Mouse (Mus musculus): ENCODE measurements around the gene Capzb. TPM values are rescaled to one million over a fixed set of nuclear protein-coding genes. Genes with fewer than 3 reads are reported as not detected.
A peak's percentile ranks its signal among the peaks of the same experiment; 100 is the strongest.

The Capzb gene
- polyA plus RNA-seq, 1 experiment from 2014 or later, result 425 TPM

GRCm38 (mm10) chr4:139185766-139186442 is 6.8 kb upstream of the Capzb start:
- peak; percentile 83 for ATAC-seq

GRCm38 (mm10) chr4:139187930-139188329 is 4.8 kb upstream of the Capzb start:
- H3K4me2 ChIP-seq (replicated peaks), result no peak overlapping the region
- no peak overlapping the region for H3K27ac ChIP-seq
- H3K4me1 ChIP-seq (replicated peaks), result peaks cover 10% of the 10 kb centered on the region
- H3K4me3 ChIP-seq (replicated peaks), result no peak overlapping the region
- 78% methylated on average over 11 of the region's 11 CpGs for WGBS
- H3K9me3 ChIP-seq, result no peaks in the 10 kb centered on the region
- H3K36me3 ChIP-seq, result no peaks in the 10 kb centered on the region
- no peak overlapping the region for H3K9ac ChIP-seq
- no peaks in the 10 kb centered on the region for H3K27me3 ChIP-seq (replicated peaks)
- ATAC-seq, result no peak

More at GRCm38 (mm10) chr4:139185766-139186442, 6.8 kb upstream of the Capzb start:
- Histone ChIP-seq H3K4me3 (replicated peaks) (no peak overlapping the region), H3K9ac (no peak overlapping the region), H3K4me2 (replicated peaks) (no peak overlapping the region), H3K27ac (peak overlapping the region; percentile 42; the same call in 1 of the 2 replicates), H3K36me3 (no peaks in the 10 kb centered on the region), H3K9me3 (no peaks in the 10 kb centered on the region), H3K4me1 (replicated peaks) (peaks cover 11% of the 10 kb centered on the region), H3K27me3 (replicated peaks) (no peaks in the 10 kb centered on the region)
- 72% methylated on average over 5 of the region's 5 CpGs for WGBS

GRCm38 (mm10) chr4:139191605-139192498 is 847 bp upstream of the Capzb start:
- peak; percentile 83; the same call in 1 of the 2 replicates for ATAC-seq

DNA sequence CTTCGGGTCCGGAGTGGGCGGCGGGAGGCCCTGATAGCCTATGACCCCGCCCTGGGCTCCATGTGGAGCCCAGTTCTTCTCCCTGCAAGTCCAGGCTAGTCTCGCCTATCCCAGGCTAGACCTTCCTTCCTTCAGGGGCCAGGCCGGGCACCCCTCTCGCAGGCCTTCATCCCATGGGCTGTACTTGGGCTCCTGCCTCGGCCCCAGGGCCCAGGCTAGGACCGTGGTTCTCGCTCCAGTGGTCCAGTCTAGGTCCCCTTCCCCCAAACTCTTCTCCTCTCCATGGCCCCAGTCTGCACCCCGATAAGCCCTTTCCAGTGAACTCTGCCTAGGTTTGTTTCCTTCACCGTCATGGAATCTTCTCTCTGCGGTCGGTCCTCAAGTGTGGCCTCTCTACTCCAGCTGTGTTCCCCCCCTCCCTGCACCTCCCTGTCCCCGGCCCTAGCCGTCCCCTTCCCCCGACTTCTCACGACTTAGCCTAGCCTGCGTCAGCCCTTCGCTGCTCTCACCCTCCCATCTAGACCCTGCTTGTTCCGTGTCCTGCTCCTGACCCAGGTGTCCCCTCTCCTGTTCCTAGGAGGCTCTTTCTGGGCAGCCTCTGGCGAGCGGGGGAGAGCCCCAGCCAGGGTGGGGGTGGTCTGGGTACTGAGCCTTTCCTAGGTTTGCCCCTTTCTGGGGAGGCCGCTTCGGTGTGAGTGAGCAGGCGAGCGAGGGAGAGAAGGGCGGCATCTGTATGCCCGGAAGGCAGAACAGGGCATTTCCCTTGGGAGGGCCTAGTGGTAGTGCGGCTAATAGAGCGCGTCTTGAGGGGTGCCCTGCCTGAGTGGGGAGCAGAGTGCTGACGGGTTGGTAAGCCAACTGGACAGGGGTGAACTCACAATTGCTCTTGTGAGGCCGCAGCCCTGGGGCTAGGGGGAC is 736 bp downstream of the Capzb start:
- Histone ChIP-seq H3K9me3 (no peaks in the 10 kb centered on the region), H3K27ac (peak overlapping the region; percentile 93), H3K36me3 (no peaks in the 10 kb centered on the region), H3K9ac (peak overlapping the region; percentile 92), H3K4me3 (replicated peaks) (peak overlapping the region; percentile 94), H3K27me3 (replicated peaks) (no peaks in the 10 kb centered on the region), H3K4me2 (replicated peaks) (peak overlapping the region; percentile 91), H3K4me1 (replicated peaks) (peaks cover 53% of the 10 kb centered on the region)
- 2% methylated on average over 35 of the region's 35 CpGs for whole genome bisulfite sequencing
- ATAC-seq, result peak; percentile 11

More at GRCm38 (mm10) chr4:139191605-139192498, 847 bp upstream of the Capzb start:
- WGBS, result 11% methylated on average over 19 of the region's 19 CpGs
- Histone ChIP-seq H3K9me3 (no peaks in the 10 kb centered on the region), H3K36me3 (no peaks in the 10 kb centered on the region), H3K4me1 (replicated peaks) (peaks cover 38% of the 10 kb centered on the region), H3K4me2 (replicated peaks) (peak overlapping the region; percentile 66), H3K4me3 (replicated peaks) (peak overlapping the region; percentile 94), H3K27me3 (replicated peaks) (no peaks in the 10 kb centered on the region), H3K9ac (peak overlapping the region; percentile 67), H3K27ac (peak overlapping the region; percentile 95)

- peaks cover 61% of the 10 kb centered on the region for H3K4me1 ChIP-seq (replicated peaks)
Observed at GRCm38 (mm10) chr4:139195101-139195500, 2.4 kb downstream of the Capzb start.

DNA sequence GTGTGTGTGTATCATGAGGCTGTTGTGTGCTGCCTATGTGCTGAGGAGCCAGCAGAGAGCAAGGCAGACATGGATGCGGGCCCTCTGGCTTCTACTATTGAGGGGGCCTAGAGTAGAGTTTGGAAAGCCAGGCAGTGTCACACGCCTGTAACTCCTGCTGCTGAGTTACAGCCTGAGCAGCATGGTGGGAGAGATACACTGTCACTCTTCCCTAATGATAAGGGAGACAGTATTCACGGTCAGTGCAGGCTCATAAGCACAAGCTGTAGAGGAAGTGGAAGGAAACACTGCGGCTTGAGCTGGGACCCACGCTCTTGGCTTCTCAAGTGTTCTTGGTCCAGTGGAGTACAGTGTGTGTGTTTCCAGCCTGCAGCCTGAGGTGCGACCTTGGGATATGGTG is 3.8 kb downstream of the Capzb start:
- H3K9ac ChIP-seq, result no peak overlapping the region
- H3K27ac ChIP-seq, result peak overlapping the region; percentile 25; the same call in 1 of the 2 replicates
- peaks cover 54% of the 10 kb centered on the region for H3K4me1 ChIP-seq (replicated peaks)
- no peaks in the 10 kb centered on the region for H3K27me3 ChIP-seq (replicated peaks)
- no peak overlapping the region for H3K4me3 ChIP-seq (replicated peaks)
- no peaks in the 10 kb centered on the region for H3K36me3 ChIP-seq
- H3K9me3 ChIP-seq, result no peaks in the 10 kb centered on the region
- H3K4me2 ChIP-seq (replicated peaks), result peak overlapping the region; percentile 30; the same call in 1 of the 2 replicates
- no peak for ATAC-seq
- WGBS, result 74% methylated on average over 6 of the region's 6 CpGs

More at GRCm38 (mm10) chr4:139195101-139195500, 2.4 kb downstream of the Capzb start:
- Histone ChIP-seq H3K9ac (0 out of 2 replicates have a peak overlapping the region, but pooled peaks have one; percentile 4), H3K36me3 (no peaks in the 10 kb centered on the region), H3K4me3 (replicated peaks) (no peak overlapping the region), H3K4me2 (replicated peaks) (peak overlapping the region; percentile 91), H3K27ac (no peak overlapping the region), H3K27me3 (replicated peaks) (no peaks in the 10 kb centered on the region), H3K9me3 (no peaks in the 10 kb centered on the region)
- WGBS, result 71% methylated on average over 5 of the region's 5 CpGs
- no peak for ATAC-seq

- Histone ChIP-seq H3K9me3 (no peaks in the 10 kb centered on the region), H3K4me3 (replicated peaks) (no peak overlapping the region), H3K9ac (no peak overlapping the region), H3K4me1 (replicated peaks) (peaks cover 51% of the 10 kb centered on the region), H3K27ac (peak overlapping the region; percentile 57), H3K36me3 (no peaks in the 10 kb centered on the region), H3K4me2 (replicated peaks) (peak overlapping the region; percentile 39), H3K27me3 (replicated peaks) (no peaks in the 10 kb centered on the region)
- ATAC-seq, result no peak
- WGBS, result 63% methylated on average over 6 of the region's 6 CpGs
Observed at GRCm38 (mm10) chr4:139196949-139197348, 4.2 kb downstream of the Capzb start.

DNA sequence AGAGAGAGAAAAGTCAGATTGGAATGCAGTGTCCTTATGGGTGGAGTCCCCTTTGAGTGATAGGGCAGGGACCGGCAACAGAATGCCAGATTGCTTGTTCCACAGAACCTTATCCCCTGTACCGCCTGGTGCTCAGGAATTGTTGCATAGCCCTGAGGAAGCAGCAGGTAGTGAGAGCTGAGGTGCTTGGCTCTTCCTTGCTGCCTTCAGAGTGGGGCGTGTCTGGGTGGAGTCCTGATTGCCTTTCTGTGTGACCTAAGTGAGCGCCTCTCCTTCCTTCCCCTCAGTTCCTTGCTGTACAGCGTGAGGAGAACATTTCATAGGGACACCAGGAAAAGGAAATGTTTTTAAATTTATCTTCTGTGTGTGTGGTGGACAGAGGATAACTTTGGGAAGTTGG is 4.8 kb downstream of the Capzb start:
- peak overlapping the region; percentile 39 for H3K4me2 ChIP-seq (replicated peaks)
- WGBS, result 53% methylated on average over 5 of the region's 5 CpGs
- H3K27ac ChIP-seq, result peak overlapping the region; percentile 69
- H3K4me1 ChIP-seq (replicated peaks), result peaks cover 53% of the 10 kb centered on the region
- H3K27me3 ChIP-seq (replicated peaks), result no peaks in the 10 kb centered on the region
- ATAC-seq, result peak; percentile 40
- H3K4me3 ChIP-seq (replicated peaks), result no peak overlapping the region
- H3K36me3 ChIP-seq, result no peaks in the 10 kb centered on the region
- no peaks in the 10 kb centered on the region for H3K9me3 ChIP-seq
- H3K9ac ChIP-seq, result no peak overlapping the region

GRCm38 (mm10) chr4:139198004-139198689 is 5.4 kb downstream of the Capzb start:
- H3K4me1 ChIP-seq (replicated peaks), result peaks cover 59% of the 10 kb centered on the region

GRCm38 (mm10) chr4:139199126-139199525 is 6.4 kb downstream of the Capzb start:
- H3K27ac ChIP-seq, result peak overlapping the region; percentile 69; the same call in 1 of the 2 replicates
- no peak for ATAC-seq
- no peak overlapping the region for H3K4me2 ChIP-seq (replicated peaks)
- no peaks in the 10 kb centered on the region for H3K9me3 ChIP-seq
- 87% methylated on average over 9 of the region's 9 CpGs for WGBS
- H3K36me3 ChIP-seq, result no peaks in the 10 kb centered on the region
- no peak overlapping the region for H3K4me3 ChIP-seq (replicated peaks)
- H3K9ac ChIP-seq, result no peak overlapping the region
- H3K4me1 ChIP-seq (replicated peaks), result peaks cover 64% of the 10 kb centered on the region
- no peaks in the 10 kb centered on the region for H3K27me3 ChIP-seq (replicated peaks)

More at GRCm38 (mm10) chr4:139198004-139198689, 5.4 kb downstream of the Capzb start:
- Histone ChIP-seq H3K4me2 (replicated peaks) (peak overlapping the region; percentile 39; the same call in 1 of the 2 replicates), H3K9me3 (no peaks in the 10 kb centered on the region), H3K4me3 (replicated peaks) (no peak overlapping the region), H3K9ac (no peak overlapping the region), H3K36me3 (no peaks in the 10 kb centered on the region), H3K27me3 (replicated peaks) (no peaks in the 10 kb centered on the region), H3K27ac (peak overlapping the region; percentile 69)
- 49% methylated on average over 9 of the region's 9 CpGs for WGBS
- peak; percentile 75 for ATAC-seq

DNA sequence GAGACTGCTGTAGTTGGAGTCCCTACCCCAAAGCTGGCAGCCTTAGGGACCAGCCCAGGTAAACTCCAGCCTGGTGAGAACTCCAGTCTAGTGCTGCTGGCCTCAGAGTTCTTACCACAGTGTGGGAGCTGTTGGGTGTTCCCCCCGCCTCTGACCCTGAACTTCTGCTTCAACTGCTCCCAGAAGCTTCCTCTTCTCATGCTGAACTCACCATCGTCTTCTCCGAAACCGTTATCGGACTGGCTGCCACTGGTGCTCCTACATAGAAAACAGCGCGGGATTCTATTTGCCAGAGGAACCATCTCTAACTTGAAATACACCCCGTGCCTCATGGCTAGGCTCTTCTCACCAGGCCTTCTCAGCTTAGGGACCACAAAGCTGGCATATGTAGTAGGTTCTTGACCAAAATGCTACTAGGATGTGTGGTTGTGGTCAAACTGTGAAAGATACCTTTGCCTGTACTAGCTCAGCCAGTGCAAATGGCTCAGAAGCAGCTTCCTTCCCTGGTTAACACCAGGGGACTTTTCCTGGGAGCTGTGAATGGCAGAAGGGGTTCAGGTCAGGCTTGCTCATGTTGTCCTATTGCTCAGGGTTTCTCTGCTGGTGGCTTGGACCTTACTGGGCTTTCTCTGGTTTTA is 7.1 kb downstream of the Capzb start:
- 92% methylated on average over 8 of the region's 8 CpGs for WGBS
- Histone ChIP-seq H3K9ac (no peak overlapping the region), H3K36me3 (no peaks in the 10 kb centered on the region), H3K4me3 (replicated peaks) (no peak overlapping the region), H3K4me2 (replicated peaks) (no peak overlapping the region), H3K27me3 (replicated peaks) (no peaks in the 10 kb centered on the region), H3K9me3 (no peaks in the 10 kb centered on the region), H3K27ac (peak overlapping the region; percentile 25; the same call in 1 of the 2 replicates), H3K4me1 (replicated peaks) (peaks cover 57% of the 10 kb centered on the region)
- ATAC-seq, result no peak
